Mouse (Mus musculus): ENCODE results near the gene Tspan3. TPM values are rescaled to one million over a fixed set of nuclear protein-coding genes. Genes with fewer than 3 reads are reported as not detected.

The Tspan3 gene
- polyA plus RNA-seq, 1 experiment from 2014 or later, result 399 TPM

GRCm38 (mm10) chr9:56144366-56145003, 20.8 kb downstream of the Tspan3 start:
- Histone ChIP-seq H3K27me3 (ENCODE audit: control insufficient read depth, insufficient read depth, low read length) (no peaks in the 10 kb centered on the region), H3K36me3 (ENCODE audit: control insufficient read depth, insufficient read depth, low read length) (peaks cover 13% of the 10 kb centered on the region), H3K4me3 (replicated peaks; ENCODE audit: low read length) (no peak overlapping the region), H3K9ac (ENCODE audit: low read length) (no peak overlapping the region), H3K27ac (ENCODE audit: low read length) (no peak overlapping the region), H3K4me2 (ENCODE audit: low read depth, low read length) (no peak overlapping the region), H3K9me3 (replicated peaks; ENCODE audit: control insufficient read depth, low read length) (no peaks in the 10 kb centered on the region), H3K4me1 (ENCODE audit: control insufficient read depth, insufficient read depth, low read length) (peaks cover 5% of the 10 kb centered on the region; the same call in 1 of the 2 replicates)
- WGBS, result 85% methylated on average over 7 of the region's 7 CpGs
- ATAC-seq (ENCODE audit: insufficient read depth, low FRiP score), result no peak

- 84% methylated on average over 9 of the region's 9 CpGs for WGBS
- peaks cover 13% of the 10 kb centered on the region for H3K36me3 ChIP-seq (ENCODE audit: control insufficient read depth, insufficient read depth, low read length)
- H3K9me3 ChIP-seq (replicated peaks; ENCODE audit: control insufficient read depth, low read length), result no peaks in the 10 kb centered on the region
- ATAC-seq (ENCODE audit: insufficient read depth, low FRiP score), result no peak
- H3K27me3 ChIP-seq (ENCODE audit: control insufficient read depth, insufficient read depth, low read length), result no peaks in the 10 kb centered on the region
- H3K4me3 ChIP-seq (replicated peaks; ENCODE audit: low read length), result no peak overlapping the region
- H3K4me1 ChIP-seq (ENCODE audit: control insufficient read depth, insufficient read depth, low read length), result no peaks in the 10 kb centered on the region
- no peak overlapping the region for H3K27ac ChIP-seq (ENCODE audit: low read length)
- H3K4me2 ChIP-seq (ENCODE audit: low read depth, low read length), result no peak overlapping the region
- no peak overlapping the region for H3K9ac ChIP-seq (ENCODE audit: low read length)
Measured at GRCm38 (mm10) chr9:56141776-56142175, 23.5 kb downstream of the Tspan3 start.

GRCm38 (mm10) chr9:56135590-56136197, 29.6 kb downstream of the Tspan3 start:
- Histone ChIP-seq H3K4me3 (replicated peaks; ENCODE audit: low read length) (no peak overlapping the region), H3K9ac (ENCODE audit: low read length) (no peak overlapping the region), H3K36me3 (ENCODE audit: control insufficient read depth, insufficient read depth, low read length) (0 out of 2 replicates have a peak, but pooled peaks cover 5% of the 10 kb centered on the region), H3K4me2 (ENCODE audit: low read depth, low read length) (no peak overlapping the region), H3K27ac (ENCODE audit: low read length) (no peak overlapping the region), H3K4me1 (ENCODE audit: control insufficient read depth, insufficient read depth, low read length) (no peaks in the 10 kb centered on the region; the same call in 1 of the 2 replicates), H3K9me3 (replicated peaks; ENCODE audit: control insufficient read depth, low read length) (no peaks in the 10 kb centered on the region), H3K27me3 (ENCODE audit: control insufficient read depth, insufficient read depth, low read length) (no peaks in the 10 kb centered on the region)
- 86% methylated on average over 4 of the region's 4 CpGs for WGBS
- ATAC-seq (ENCODE audit: insufficient read depth, low FRiP score), result no peak

- ATAC-seq (ENCODE audit: insufficient read depth, low FRiP score), result no peak
- Histone ChIP-seq H3K27me3 (ENCODE audit: control insufficient read depth, insufficient read depth, low read length) (no peaks in the 10 kb centered on the region), H3K36me3 (ENCODE audit: control insufficient read depth, insufficient read depth, low read length) (0 out of 2 replicates have a peak, but pooled peaks cover 5% of the 10 kb centered on the region), H3K27ac (ENCODE audit: low read length) (no peak overlapping the region), H3K9me3 (replicated peaks; ENCODE audit: control insufficient read depth, low read length) (no peaks in the 10 kb centered on the region), H3K9ac (ENCODE audit: low read length) (no peak overlapping the region), H3K4me3 (replicated peaks; ENCODE audit: low read length) (no peak overlapping the region), H3K4me2 (ENCODE audit: low read depth, low read length) (no peak overlapping the region), H3K4me1 (ENCODE audit: control insufficient read depth, insufficient read depth, low read length) (no peaks in the 10 kb centered on the region; the same call in 1 of the 2 replicates)
- 82% methylated on average over 4 of the region's 4 CpGs for WGBS
Measured at GRCm38 (mm10) chr9:56134614-56135013, 30.7 kb downstream of the Tspan3 start.

- no peak overlapping the region for H3K27ac ChIP-seq (ENCODE audit: low read length)
- no peaks in the 10 kb centered on the region for H3K27me3 ChIP-seq (ENCODE audit: control insufficient read depth, insufficient read depth, low read length)
- H3K4me3 ChIP-seq (replicated peaks; ENCODE audit: low read length), result no peak overlapping the region
- no peak overlapping the region for H3K4me2 ChIP-seq (ENCODE audit: low read depth, low read length)
- ATAC-seq (ENCODE audit: insufficient read depth, low FRiP score), result no peak
- WGBS, result 81% methylated on average over 5 of the region's 5 CpGs
- no peaks in the 10 kb centered on the region for H3K9me3 ChIP-seq (replicated peaks; ENCODE audit: control insufficient read depth, low read length)
- H3K4me1 ChIP-seq (ENCODE audit: control insufficient read depth, insufficient read depth, low read length), result no peaks in the 10 kb centered on the region; the same call in 1 of the 2 replicates
- 0 out of 2 replicates have a peak, but pooled peaks cover 5% of the 10 kb centered on the region for H3K36me3 ChIP-seq (ENCODE audit: control insufficient read depth, insufficient read depth, low read length)
- no peak overlapping the region for H3K9ac ChIP-seq (ENCODE audit: low read length)
Measured at GRCm38 (mm10) chr9:56133970-56134369, 31.3 kb downstream of the Tspan3 start.

GRCm38 (mm10) chr9:56131813-56132525, 33.3 kb downstream of the Tspan3 start:
- ATAC-seq (ENCODE audit: insufficient read depth, low FRiP score), result no peak
- Histone ChIP-seq H3K4me3 (replicated peaks; ENCODE audit: low read length) (no peak overlapping the region), H3K36me3 (ENCODE audit: control insufficient read depth, insufficient read depth, low read length) (0 out of 2 replicates have a peak, but pooled peaks cover 5% of the 10 kb centered on the region), H3K9me3 (replicated peaks; ENCODE audit: control insufficient read depth, low read length) (no peaks in the 10 kb centered on the region), H3K27me3 (ENCODE audit: control insufficient read depth, insufficient read depth, low read length) (no peaks in the 10 kb centered on the region), H3K27ac (ENCODE audit: low read length) (peak overlapping the region; percentile 56), H3K4me2 (ENCODE audit: low read depth, low read length) (no peak overlapping the region), H3K4me1 (ENCODE audit: control insufficient read depth, insufficient read depth, low read length) (no peaks in the 10 kb centered on the region; the same call in 1 of the 2 replicates), H3K9ac (ENCODE audit: low read length) (no peak overlapping the region)
- WGBS, result 39% methylated on average over 10 of the region's 10 CpGs

GRCm38 (mm10) chr9:56130536-56130935, 34.7 kb downstream of the Tspan3 start:
- ATAC-seq (ENCODE audit: insufficient read depth, low FRiP score), result no peak
- WGBS, result 37% methylated on average over 4 of the region's 4 CpGs
- 0 out of 2 replicates have a peak, but pooled peaks cover 5% of the 10 kb centered on the region for H3K36me3 ChIP-seq (ENCODE audit: control insufficient read depth, insufficient read depth, low read length)

GRCm38 (mm10) chr9:56129951-56130350, 35.3 kb downstream of the Tspan3 start:
- H3K36me3 ChIP-seq (ENCODE audit: control insufficient read depth, insufficient read depth, low read length), result 0 out of 2 replicates have a peak, but pooled peaks cover 5% of the 10 kb centered on the region
- 76% methylated on average over 3 of the region's 3 CpGs for WGBS
- no peaks in the 10 kb centered on the region; the same call in 1 of the 2 replicates for H3K4me1 ChIP-seq (ENCODE audit: control insufficient read depth, insufficient read depth, low read length)
- H3K27me3 ChIP-seq (ENCODE audit: control insufficient read depth, insufficient read depth, low read length), result no peaks in the 10 kb centered on the region
- no peaks in the 10 kb centered on the region for H3K9me3 ChIP-seq (replicated peaks; ENCODE audit: control insufficient read depth, low read length)
- no peak overlapping the region for H3K4me2 ChIP-seq (ENCODE audit: low read depth, low read length)
- H3K27ac ChIP-seq (ENCODE audit: low read length), result no peak overlapping the region
- H3K9ac ChIP-seq (ENCODE audit: low read length), result no peak overlapping the region
- no peak for ATAC-seq (ENCODE audit: insufficient read depth, low FRiP score)
- no peak overlapping the region for H3K4me3 ChIP-seq (replicated peaks; ENCODE audit: low read length)

More at GRCm38 (mm10) chr9:56130536-56130935, 34.7 kb downstream of the Tspan3 start:
- Histone ChIP-seq H3K27me3 (ENCODE audit: control insufficient read depth, insufficient read depth, low read length) (no peaks in the 10 kb centered on the region), H3K4me1 (ENCODE audit: control insufficient read depth, insufficient read depth, low read length) (no peaks in the 10 kb centered on the region; the same call in 1 of the 2 replicates), H3K4me3 (replicated peaks; ENCODE audit: low read length) (no peak overlapping the region), H3K9ac (ENCODE audit: low read length) (no peak overlapping the region), H3K4me2 (ENCODE audit: low read depth, low read length) (no peak overlapping the region), H3K9me3 (replicated peaks; ENCODE audit: control insufficient read depth, low read length) (no peaks in the 10 kb centered on the region), H3K27ac (ENCODE audit: low read length) (no peak overlapping the region)

GRCm38 (mm10) chr9:56128331-56128730, 36.9 kb downstream of the Tspan3 start:
- no peak for ATAC-seq (ENCODE audit: insufficient read depth, low FRiP score)
- H3K9ac ChIP-seq (ENCODE audit: low read length), result no peak overlapping the region
- H3K27ac ChIP-seq (ENCODE audit: low read length), result no peak overlapping the region
- H3K36me3 ChIP-seq (ENCODE audit: control insufficient read depth, insufficient read depth, low read length), result 0 out of 2 replicates have a peak, but pooled peaks cover 5% of the 10 kb centered on the region
- H3K27me3 ChIP-seq (ENCODE audit: control insufficient read depth, insufficient read depth, low read length), result no peaks in the 10 kb centered on the region
- WGBS, result 77% methylated on average over 9 of the region's 9 CpGs
- H3K9me3 ChIP-seq (replicated peaks; ENCODE audit: control insufficient read depth, low read length), result no peaks in the 10 kb centered on the region
- no peak overlapping the region for H3K4me3 ChIP-seq (replicated peaks; ENCODE audit: low read length)
- no peaks in the 10 kb centered on the region; the same call in none of the 2 replicates for H3K4me1 ChIP-seq (ENCODE audit: control insufficient read depth, insufficient read depth, low read length)
- H3K4me2 ChIP-seq (ENCODE audit: low read depth, low read length), result no peak overlapping the region

All from stomach, embryonic 16.5 days (tissue).